Mouse (Mus musculus) embryonic facial prominence, embryonic 15.5 days (tissue): Measurements from ENCODE around the gene Dnah9. TPM values are rescaled to one million over a fixed set of nuclear protein-coding genes. Genes with fewer than 3 reads are reported as not detected.

Source experiments
- ATAC-seq: fragments of 200-750 bp; cut with Nextera tagmentation; 2 replicates; pipeline ENCODE4 v1.8.0; 2017; ENCODE audit warnings: low read depth, moderate TSS enrichment; ENCODE audit not compliant: insufficient number of reproducible peaks, low FRiP score, low TSS enrichment
- H3K27ac ChIP-seq: fragments of 300-500 bp; sonication (generic); replicated peaks from 2 replicates; pipeline ENCODE4 v1.5.1; 2015; ENCODE audit warnings: mild to moderate bottlenecking, inconsistent platforms
- H3K27me3 ChIP-seq: fragments of 300-500 bp; sonication (generic); 2 replicates; pipeline ENCODE4 v1.6.1; 2015; ENCODE audit warnings: inconsistent platforms
- H3K36me3 ChIP-seq: fragments of 300-500 bp; sonication (generic); 2 replicates; pipeline ENCODE4 v1.6.1; 2015; ENCODE audit warnings: mild to moderate bottlenecking, inconsistent platforms
- H3K4me1 ChIP-seq: fragments of 300-500 bp; sonication (generic); 2 replicates; pipeline ENCODE4 v1.6.1; 2015; ENCODE audit warnings: inconsistent platforms
- H3K4me2 ChIP-seq: fragments of 300-500 bp; sonication (generic); replicated peaks from 2 replicates; pipeline ENCODE4 v1.6.1; 2015; ENCODE audit warnings: mild to moderate bottlenecking, inconsistent platforms
- H3K4me3 ChIP-seq: fragments of 300-500 bp; sonication (generic); replicated peaks from 2 replicates; pipeline ENCODE4 v1.5.1; 2015; ENCODE audit warnings: mild to moderate bottlenecking, inconsistent platforms
- H3K9ac ChIP-seq: fragments of 300-500 bp; sonication (generic); 2 replicates; pipeline ENCODE4 v1.6.1; 2015; ENCODE audit warnings: inconsistent platforms
- H3K9me3 ChIP-seq: fragments of 300-500 bp; sonication (generic); replicated peaks from 2 replicates; pipeline ENCODE4 v1.6.1; 2016; ENCODE audit warnings: inconsistent platforms
- WGBS: fragments of 180-500 bp; shearing (Covaris S2); methylation state at CpG from one replicate; pipeline ENCODE4 v1.1.7; 2015; 5-methylcytosine and 5-hydroxymethylcytosine counted together
- polyA plus RNA-seq: library from polyadenylated mRNA; unstranded; fragments of >200 nt; fragmentation: Nextera tagmentation; extraction: Ambion mirVana; gene quantifications from 2 replicates; pipeline ENCODE4 v1.2.1, GENCODE M21; 2015

The Dnah9 gene
- 0.58 and 0.84 TPM in 2 replicates for polyA plus RNA-seq

DNA sequence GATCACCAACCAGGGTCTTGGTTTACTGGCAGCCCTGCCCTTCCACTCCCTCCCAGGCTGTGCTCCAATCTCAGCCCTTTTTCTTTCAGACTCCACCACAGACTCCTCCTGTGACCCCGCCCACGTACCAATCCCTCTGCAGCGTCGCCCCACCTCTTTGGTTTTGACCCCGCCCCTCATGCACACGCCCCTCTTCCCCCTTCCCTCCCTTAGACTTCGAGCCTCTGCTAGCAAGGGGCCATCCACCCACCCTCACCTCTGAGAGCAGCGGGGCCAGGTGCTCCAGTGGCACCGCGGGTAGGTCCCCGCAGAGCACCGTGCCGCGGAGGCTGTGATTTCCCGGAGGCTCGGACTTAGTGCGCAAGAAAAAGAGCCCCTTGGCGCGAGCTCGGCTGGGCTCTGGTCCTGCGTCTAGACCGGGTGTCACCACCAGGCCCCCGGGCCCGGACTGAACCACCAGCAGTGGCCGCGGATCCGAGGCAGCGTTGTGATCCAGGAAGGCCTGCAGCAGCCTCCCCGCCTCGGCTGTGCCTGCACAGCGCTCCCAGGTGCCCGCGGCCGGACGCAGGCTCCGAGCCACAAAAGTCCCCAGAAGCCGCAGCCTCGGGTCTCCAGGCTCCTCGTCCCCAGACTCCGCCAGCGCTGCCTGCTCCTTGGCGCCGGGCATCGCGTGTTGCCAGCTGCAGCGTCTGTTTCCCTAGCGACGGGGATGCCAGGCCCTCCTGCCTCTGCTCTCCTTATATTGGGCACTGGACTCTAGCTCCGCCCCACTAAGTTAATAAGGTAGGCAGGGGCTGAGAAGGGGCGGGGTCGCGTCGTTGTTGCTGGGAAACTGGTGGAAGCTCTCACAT, at the start of gene Dnah9:
Dnah9 (minus strand) TSS at position 751 of the 851 bp plus-strand sequence.
- H3K27ac ChIP-seq: no peak within 1 kb of the TSS
- H3K27me3 ChIP-seq: 0 out of 2 replicates have a peak, but pooled peaks cover 5% of the 10 kb centered on the region
- no peaks in the 10 kb centered on the region for H3K9me3 ChIP-seq
- H3K4me3 ChIP-seq: peak within 1 kb of the TSS; percentile 50
- under 1% methylated on average over 53 of the region's 53 CpGs for WGBS
- peak within 1 kb of the TSS; percentile 98 for H3K4me2 ChIP-seq
- no peak within 1 kb of the TSS for H3K9ac ChIP-seq
- peak; percentile 91 for ATAC-seq
- 0 out of 2 replicates have a peak, but pooled peaks cover 7% of the 10 kb centered on the region for H3K4me1 ChIP-seq
- no peaks in the 10 kb centered on the region for H3K36me3 ChIP-seq

DNA sequence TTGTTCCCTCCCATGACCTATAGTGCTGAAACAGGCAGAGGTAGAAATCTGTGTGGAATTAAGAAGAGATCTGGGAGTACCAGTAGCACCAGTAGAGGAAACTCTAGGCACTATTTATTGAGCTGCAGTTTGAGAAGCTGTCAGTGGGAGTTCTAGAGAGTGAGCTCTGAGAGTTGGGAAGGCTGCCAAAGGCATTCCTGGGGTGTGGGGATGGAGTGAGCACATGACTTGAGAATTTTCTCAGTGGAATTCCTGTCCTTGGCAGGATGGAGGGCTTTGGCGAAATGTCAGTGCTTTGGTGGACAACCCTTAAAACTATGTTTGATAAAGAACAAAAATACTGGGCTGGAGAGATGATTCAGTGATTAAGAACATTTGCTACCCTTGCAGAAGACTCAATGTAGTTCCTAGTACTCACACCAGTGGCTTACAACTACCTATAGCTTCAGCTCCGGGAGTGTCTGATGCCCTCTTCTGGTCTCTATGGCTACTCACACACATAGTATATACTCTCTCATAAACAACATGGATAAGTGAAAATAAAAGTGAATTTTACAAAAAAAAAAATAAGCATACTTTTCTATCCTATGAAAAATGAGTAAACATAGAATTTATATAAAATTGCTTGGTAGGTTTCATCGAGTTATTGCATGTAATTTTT, 20.4 kb upstream of the Dnah9 start:
- Histone ChIP-seq H3K4me3 (no peak overlapping the region), H3K27me3 (no peaks in the 10 kb centered on the region), H3K4me1 (no peaks in the 10 kb centered on the region), H3K4me2 (no peak overlapping the region), H3K36me3 (no peaks in the 10 kb centered on the region), H3K9ac (no peak overlapping the region), H3K9me3 (no peaks in the 10 kb centered on the region), H3K27ac (no peak overlapping the region)
- 69% methylated on average over 3 of the region's 3 CpGs for WGBS
- ATAC-seq: no peak

DNA sequence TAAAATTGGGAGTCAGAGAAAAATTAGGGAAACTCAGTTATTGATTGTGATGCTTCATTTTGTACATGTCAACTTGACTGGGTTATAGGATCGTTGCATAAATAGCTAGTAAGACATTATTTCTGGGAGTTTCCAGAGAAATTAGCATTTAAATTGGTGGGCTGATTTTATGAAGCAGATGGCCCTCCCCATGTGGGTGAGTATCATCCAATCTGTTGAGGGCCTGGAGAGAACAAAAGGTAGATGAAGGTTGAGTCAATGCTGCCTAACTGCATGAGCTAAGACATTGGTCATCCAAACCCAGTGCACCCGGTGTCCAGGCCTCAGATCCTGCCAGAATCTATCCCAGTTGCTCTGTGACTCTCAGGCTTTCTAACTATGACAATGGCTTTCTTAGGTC, 19.8 kb upstream of the Dnah9 start:
- Histone ChIP-seq H3K4me3 (no peak overlapping the region), H3K9ac (no peak overlapping the region), H3K27ac (no peak overlapping the region), H3K9me3 (no peaks in the 10 kb centered on the region), H3K36me3 (no peaks in the 10 kb centered on the region), H3K4me1 (no peaks in the 10 kb centered on the region), H3K4me2 (no peak overlapping the region), H3K27me3 (no peaks in the 10 kb centered on the region)
- ATAC-seq: no peak
- 77% methylated on average over 2 of the region's 2 CpGs for WGBS

DNA sequence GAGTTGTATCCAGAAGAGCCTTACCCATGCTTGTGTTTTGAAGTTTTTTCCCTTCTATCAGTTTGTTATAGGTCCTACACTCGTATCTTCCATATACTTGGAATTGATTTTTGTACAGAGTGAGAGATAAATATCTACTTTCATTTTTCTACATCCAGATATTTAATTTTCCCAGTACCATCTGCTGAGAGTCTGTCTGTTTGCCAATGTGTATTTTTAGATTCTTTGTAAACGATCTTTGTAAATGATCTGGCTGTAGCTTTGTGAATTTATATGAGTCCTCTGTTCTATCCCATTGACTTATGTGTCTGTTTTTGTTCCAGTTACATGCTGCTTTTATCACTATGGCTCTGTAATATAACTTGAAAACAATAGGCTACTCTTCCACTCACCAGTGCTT, 9.4 kb upstream of the Dnah9 start:
- WGBS: 70% methylated on average over 2 of the region's 2 CpGs
- Histone ChIP-seq H3K4me2 (no peak overlapping the region), H3K4me1 (no peaks in the 10 kb centered on the region), H3K36me3 (no peaks in the 10 kb centered on the region), H3K9me3 (no peaks in the 10 kb centered on the region), H3K27ac (no peak overlapping the region), H3K9ac (no peak overlapping the region), H3K4me3 (no peak overlapping the region), H3K27me3 (no peaks in the 10 kb centered on the region)
- no peak for ATAC-seq

DNA sequence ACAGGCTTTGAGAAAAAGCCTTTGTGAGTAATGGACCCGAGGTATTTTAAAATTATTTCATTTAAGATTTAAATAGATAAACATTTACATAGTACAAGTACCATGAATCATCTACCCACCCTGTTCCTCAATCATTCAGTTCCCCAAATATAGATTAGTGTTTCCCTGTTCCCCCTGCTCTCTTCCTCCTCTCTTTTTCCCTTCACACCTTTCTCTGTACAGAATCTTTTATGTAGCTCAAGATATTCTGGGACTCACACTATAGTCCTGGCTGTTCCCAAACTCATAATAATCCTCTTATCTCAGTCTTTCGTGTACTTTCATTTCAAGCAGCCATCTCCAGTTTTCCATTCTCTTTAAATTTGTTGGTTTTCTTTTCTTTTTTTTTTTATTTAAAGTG, 4.3 kb downstream of the Dnah9 start:
- WGBS: 79% methylated on average over 2 of the region's 2 CpGs
- Histone ChIP-seq H3K36me3 (no peaks in the 10 kb centered on the region), H3K4me3 (no peak overlapping the region), H3K9ac (no peak overlapping the region), H3K4me1 (0 out of 2 replicates have a peak, but pooled peaks cover 7% of the 10 kb centered on the region), H3K27ac (no peak overlapping the region), H3K4me2 (no peak overlapping the region), H3K27me3 (0 out of 2 replicates have a peak, but pooled peaks cover 5% of the 10 kb centered on the region), H3K9me3 (no peaks in the 10 kb centered on the region)
- ATAC-seq: no peak

- Histone ChIP-seq H3K4me3 (no peak overlapping the region), H3K4me1 (no peaks in the 10 kb centered on the region), H3K9ac (no peak overlapping the region), H3K36me3 (no peaks in the 10 kb centered on the region), H3K4me2 (no peak overlapping the region), H3K27me3 (no peaks in the 10 kb centered on the region), H3K9me3 (no peaks in the 10 kb centered on the region), H3K27ac (no peak overlapping the region)
- no peak for ATAC-seq
- WGBS: 62% methylated on average over 11 of the region's 11 CpGs
Measured at GRCm38 (mm10) chr11:66140631-66141252, 27.6 kb downstream of the Dnah9 start.

DNA sequence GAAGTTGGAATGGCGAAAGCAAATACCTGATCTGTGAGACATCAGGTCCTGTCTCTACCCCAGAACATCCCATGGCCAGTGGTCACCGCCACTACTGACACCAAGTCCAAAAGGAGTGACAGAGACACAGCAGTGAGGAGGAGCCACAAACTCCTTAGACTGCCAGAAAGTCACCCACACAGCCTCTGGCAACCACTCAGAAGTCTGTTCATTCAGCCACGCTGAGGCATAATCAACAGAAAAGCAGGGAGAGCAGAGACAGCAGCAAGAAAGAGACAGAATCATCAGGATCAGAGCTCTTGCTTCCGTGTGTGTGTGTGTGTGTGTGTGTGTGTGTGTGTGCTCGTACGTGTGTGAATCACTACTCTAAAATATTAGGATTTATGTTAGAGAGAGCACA, 33.5 kb downstream of the Dnah9 start:
- H3K4me2 ChIP-seq: no peak overlapping the region
- no peak for ATAC-seq
- no peak overlapping the region for H3K27ac ChIP-seq
- no peak overlapping the region for H3K4me3 ChIP-seq
- H3K4me1 ChIP-seq: no peaks in the 10 kb centered on the region
- H3K27me3 ChIP-seq: no peaks in the 10 kb centered on the region
- no peaks in the 10 kb centered on the region for H3K9me3 ChIP-seq
- no peak overlapping the region for H3K9ac ChIP-seq
- no peaks in the 10 kb centered on the region for H3K36me3 ChIP-seq
- 77% methylated on average over 6 of the region's 6 CpGs for WGBS

DNA sequence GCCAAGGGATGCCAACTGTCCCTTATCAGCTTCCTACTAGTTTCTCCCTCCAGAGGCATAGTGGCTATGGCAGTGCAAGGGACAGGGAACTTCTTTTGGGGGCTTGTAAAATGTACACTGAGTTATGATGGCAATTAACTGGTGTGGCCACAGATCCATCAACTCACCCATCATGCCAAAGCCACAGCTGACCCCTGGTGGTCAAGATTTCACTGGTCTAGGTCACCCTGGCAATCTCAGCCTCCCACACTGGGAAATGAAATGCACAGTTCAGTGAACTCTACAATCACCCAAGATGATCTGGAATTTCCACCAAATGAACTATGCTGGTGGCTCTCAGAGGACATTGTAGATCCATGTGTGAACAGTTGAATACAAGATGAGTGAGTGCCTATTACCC, 42.2 kb downstream of the Dnah9 start:
- ATAC-seq: no peak
- Histone ChIP-seq H3K4me2 (no peak overlapping the region), H3K4me3 (no peak overlapping the region)

GRCm38 (mm10) chr11:66124496-66124895, 43.9 kb downstream of the Dnah9 start:
- Histone ChIP-seq H3K9ac (no peak overlapping the region), H3K9me3 (no peaks in the 10 kb centered on the region), H3K27me3 (no peaks in the 10 kb centered on the region), H3K4me3 (no peak overlapping the region), H3K4me1 (no peaks in the 10 kb centered on the region), H3K36me3 (no peaks in the 10 kb centered on the region), H3K4me2 (no peak overlapping the region), H3K27ac (no peak overlapping the region)
- no peak for ATAC-seq
- 27% methylated on average over 6 of the region's 6 CpGs for WGBS

More for the DNA sequence above, 42.2 kb downstream of the Dnah9 start:
- Histone ChIP-seq H3K27ac (no peak overlapping the region), H3K4me1 (no peaks in the 10 kb centered on the region), H3K9me3 (no peaks in the 10 kb centered on the region), H3K36me3 (no peaks in the 10 kb centered on the region), H3K27me3 (no peaks in the 10 kb centered on the region), H3K9ac (no peak overlapping the region)

- no peaks in the 10 kb centered on the region for H3K4me1 ChIP-seq
- H3K9me3 ChIP-seq: no peaks in the 10 kb centered on the region
- no peak overlapping the region for H3K4me3 ChIP-seq
- no peak overlapping the region for H3K9ac ChIP-seq
- H3K4me2 ChIP-seq: no peak overlapping the region
- no peaks in the 10 kb centered on the region for H3K36me3 ChIP-seq
- H3K27me3 ChIP-seq: no peaks in the 10 kb centered on the region
- no peak overlapping the region for H3K27ac ChIP-seq
- WGBS: 13% methylated on average over 3 of the region's 3 CpGs
- ATAC-seq: no peak
Measured at GRCm38 (mm10) chr11:66122017-66122416, 46.3 kb downstream of the Dnah9 start.

GRCm38 (mm10) chr11:66083663-66084254, 84.6 kb downstream of the Dnah9 start:
- H3K27me3 ChIP-seq: no peaks in the 10 kb centered on the region
- H3K27ac ChIP-seq: no peak overlapping the region
- 77% methylated on average over 7 of the region's 7 CpGs for WGBS
- H3K4me2 ChIP-seq: no peak overlapping the region
- H3K9ac ChIP-seq: no peak overlapping the region
- no peaks in the 10 kb centered on the region for H3K36me3 ChIP-seq
- H3K4me3 ChIP-seq: no peak overlapping the region
- ATAC-seq: no peak
- no peaks in the 10 kb centered on the region for H3K9me3 ChIP-seq
- H3K4me1 ChIP-seq: no peaks in the 10 kb centered on the region
